Mouse (Mus musculus) gastrocnemius, postnatal 10 days (tissue): ENCODE data around the gene Cfd. TPM values are rescaled to one million over a fixed set of nuclear protein-coding genes. Genes with fewer than 3 reads are reported as not detected.

Source experiments
- DNase-seq: peaks from one replicate; pipeline ENCODE4 v3.0.0; 2021; ENCODE audit warnings: mixed read lengths
- microRNA-seq, 2 experiments: library from miRNA; unstranded; fragments of <30 nt; microRNA quantifications; one replicate each; pipeline ENCODE4 v1.2.0; 2021
- total RNA-seq, 2 experiments: library from RNA; stranded (reverse); gene quantifications; 2 replicates each; pipeline ENCODE4 v1.2.3; 2021

The Cfd gene
- total RNA-seq, 2 experiments from 2014 or later: 21.5 to 22.8 TPM

- peak; percentile 90 for DNase-seq
These were observed 43.6 kb downstream of the Cfd start for GRCm38 (mm10) chr10:79934272-79934721.

DNA sequence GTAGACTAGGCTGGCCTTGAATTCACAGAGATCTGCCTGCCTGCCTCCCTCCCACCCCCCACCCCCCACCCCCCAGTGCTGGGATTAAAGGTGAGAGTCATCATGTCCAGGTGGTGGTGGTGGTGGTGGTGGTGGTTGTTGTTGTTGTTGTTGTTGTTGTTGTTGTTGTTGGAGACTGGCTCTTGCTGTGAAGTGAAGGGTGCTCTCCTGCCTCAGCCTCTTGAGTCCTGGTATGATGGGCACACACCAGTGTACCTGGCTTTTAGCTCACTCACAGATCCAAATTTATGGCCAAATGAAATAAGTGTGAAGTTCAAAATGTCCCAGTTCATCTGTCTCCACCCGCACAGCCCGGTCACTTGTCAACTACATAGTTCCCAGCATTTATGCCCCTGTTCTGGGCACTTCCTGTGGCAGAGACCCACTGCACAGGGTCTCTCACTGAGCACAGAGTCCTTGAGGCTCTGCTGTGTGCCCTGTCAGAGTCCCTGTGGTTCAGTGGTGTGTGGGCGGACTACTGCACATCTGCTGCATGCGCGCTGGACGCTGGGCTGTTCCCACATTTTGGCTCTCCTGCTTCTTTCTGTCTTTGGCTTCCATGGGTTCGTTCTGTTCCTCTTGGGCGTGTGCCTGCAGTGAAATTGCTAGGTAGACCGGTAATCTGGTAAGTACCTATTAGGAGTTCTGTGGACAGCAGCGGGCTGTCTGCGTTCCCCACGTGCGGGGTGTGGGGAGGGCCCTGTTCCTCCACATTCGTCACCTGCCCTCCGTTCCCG is 44.3 kb downstream of the Cfd start:
- no peak for DNase-seq

DNA sequence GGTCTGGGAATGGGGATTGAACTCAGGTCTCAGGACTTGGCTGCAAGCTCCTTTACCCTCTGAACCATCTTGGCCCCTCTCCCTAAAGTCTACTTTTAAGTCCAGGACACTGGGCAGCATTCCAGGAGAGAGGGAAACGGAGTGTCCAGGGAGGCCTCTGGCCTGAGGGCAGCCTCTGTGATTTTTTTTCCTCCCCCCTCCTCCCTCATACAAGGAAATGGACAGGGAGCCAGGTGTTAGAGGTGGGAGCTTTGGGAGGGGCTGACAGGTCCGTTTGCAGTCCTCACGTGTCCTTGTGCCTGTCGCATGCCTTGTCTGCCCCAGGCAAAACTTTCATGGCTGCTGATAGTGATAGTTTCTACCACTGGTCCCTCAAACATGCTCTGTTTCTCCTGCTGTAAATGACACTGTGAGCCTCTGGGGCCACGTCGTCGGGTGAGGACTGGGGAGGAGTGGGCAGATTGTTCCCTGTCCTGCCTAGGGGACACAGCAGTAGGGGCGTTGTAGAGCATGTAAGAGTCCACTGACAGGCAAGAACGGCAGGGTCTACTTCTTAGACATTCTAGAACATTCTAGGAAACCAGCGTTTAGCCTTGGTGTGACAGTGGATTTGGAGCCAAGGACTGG is 45.7 kb downstream of the Cfd start:
- no peak for DNase-seq

GRCm38 (mm10) chr10:79936911-79937441 is 46.3 kb downstream of the Cfd start:
- peak; percentile 72 for DNase-seq

DNA sequence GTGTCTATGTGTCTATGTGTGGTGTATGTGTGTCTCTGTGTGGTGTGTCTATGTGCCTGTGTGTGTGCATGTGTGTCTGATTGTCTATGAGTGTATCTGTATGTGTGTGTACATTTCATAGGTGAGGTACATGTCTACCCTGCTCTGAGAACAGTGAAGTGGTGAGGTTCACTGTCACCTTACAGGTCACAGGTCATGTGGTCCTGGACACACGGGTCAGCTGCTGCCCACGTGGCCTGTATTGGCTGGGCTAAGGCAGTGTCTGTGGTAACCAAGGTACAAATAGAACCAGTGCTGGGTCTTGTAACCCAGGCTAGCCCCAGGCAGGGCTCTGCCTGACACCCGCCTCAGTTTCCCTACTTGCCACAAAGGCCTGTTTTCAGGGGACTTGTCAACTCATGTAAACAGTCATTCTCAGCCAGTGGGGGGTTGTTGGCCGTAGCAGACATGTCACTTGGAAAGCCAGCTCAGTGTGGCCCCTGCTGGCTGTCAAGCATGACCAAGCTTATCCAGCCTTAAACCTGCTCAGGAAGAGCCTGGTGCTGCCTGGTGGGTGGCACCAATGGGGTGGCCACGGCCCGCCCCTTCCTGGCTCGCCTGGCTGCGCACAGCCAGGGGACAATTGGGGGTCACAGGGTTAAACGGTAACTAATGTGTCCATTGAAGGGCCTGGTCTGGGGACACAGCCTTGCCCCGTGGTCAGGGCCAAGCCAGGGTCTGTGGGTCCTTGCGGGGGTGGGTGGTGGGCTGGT is 47.3 kb downstream of the Cfd start:
- DNase-seq: no peak

GRCm38 (mm10) chr10:79940749-79941148 is 50.1 kb downstream of the Cfd start:
- DNase-seq: no peak

Small RNAs within 50 kb of the gene (microRNA-seq; reads per million reads assigned to microRNA genes)
- 0 to 0.25 reads per million in 2 experiments for gene Mir6910

Other genes starting within 250 kb of the Cfd start
- under 1 TPM; 0.26 to 0.97 TPM for gene Odf3l2, start 245.1 kb upstream of the Cfd start, total RNA-seq
- not detected for gene Madcam1, start 226.3 kb upstream of the Cfd start, total RNA-seq
- 10 to 100 TPM; 18.3 to 18.7 TPM for gene Tpgs1, start 221.5 kb upstream of the Cfd start, total RNA-seq
- gene Cdc34, start 208.7 kb upstream of the Cfd start, total RNA-seq: 100 to 1,000 TPM; 265 to 287 TPM
- 1 to 10 TPM; 2.3 to 2.7 TPM for gene Gzmm, start 201.8 kb upstream of the Cfd start, total RNA-seq
- gene Bsg, start 186.4 kb upstream of the Cfd start, total RNA-seq: 100 to 1,000 TPM; 420 to 439 TPM
- under 1 TPM; 0.86 to 0.96 TPM for gene Hcn2, start 174.2 kb upstream of the Cfd start, total RNA-seq
- 10 to 100 TPM; 20.8 to 24.6 TPM for gene Polrmt, start 144.3 kb upstream of the Cfd start, total RNA-seq
- not detected for gene Fgf22, start 135.8 kb upstream of the Cfd start, total RNA-seq
- 10 to 100 TPM; 35.2 to 36.1 TPM for gene Rnf126, start 123.9 kb upstream of the Cfd start, total RNA-seq
- gene Fstl3, start 113.6 kb upstream of the Cfd start, total RNA-seq: 1 to 10 TPM; 1.1 to 1.6 TPM
- gene Prss57, start 99.9 kb upstream of the Cfd start, total RNA-seq: under 1 TPM in 1 of 2 experiments, not detected in 1; 0.11 TPM
- 10 to 100 TPM; 26.6 to 36.8 TPM for gene Palm, start 97.3 kb upstream of the Cfd start, total RNA-seq
- under 1 TPM in 1 of 2 experiments, not detected in 1; 0.54 TPM for gene Misp, start 69.9 kb upstream of the Cfd start, total RNA-seq
- 100 to 1,000 TPM in 1 of 2 experiments, 10 to 100 TPM in 1; 75.2 to 110 TPM for gene Ptbp1, start 36.4 kb upstream of the Cfd start, total RNA-seq
- gene Prtn3, start 16.4 kb upstream of the Cfd start, total RNA-seq: 1 to 10 TPM in 1 of 2 experiments, not detected in 1; 2.1 TPM
- 1 to 10 TPM in 1 of 2 experiments, under 1 TPM in 1; 0.49 to 1.6 TPM for gene Plppr3, start 16.2 kb upstream of the Cfd start, total RNA-seq
- gene Elane, start 4.6 kb upstream of the Cfd start, total RNA-seq: 1 to 10 TPM in 1 of 2 experiments, not detected in 1; 1.9 TPM
- gene Med16, start 18.1 kb downstream of the Cfd start, total RNA-seq: 10 to 100 TPM; 39.6 to 43.8 TPM
- gene Gm26602, start 20.0 kb downstream of the Cfd start, total RNA-seq: not detected
- under 1 TPM; 0.23 to 0.59 TPM for gene Kiss1r, start 26.1 kb downstream of the Cfd start, total RNA-seq
- 100 to 1,000 TPM; 101 to 108 TPM for gene R3hdm4, start 30.4 kb downstream of the Cfd start, total RNA-seq
- 1 to 10 TPM; 2.6 to 4.1 TPM for gene Arid3a, start 36.2 kb downstream of the Cfd start, total RNA-seq
- gene Wdr18, start 69.3 kb downstream of the Cfd start, total RNA-seq: 10 to 100 TPM; 18.0 to 21.8 TPM
- under 1 TPM; 0.14 to 0.38 TPM for gene Grin3b, start 79.9 kb downstream of the Cfd start, total RNA-seq
- gene Tmem259, start 93.5 kb downstream of the Cfd start, total RNA-seq: 10 to 100 TPM; 85.5 to 90.8 TPM
- gene Cnn2, start 97.7 kb downstream of the Cfd start, total RNA-seq: 10 to 100 TPM; 26.1 to 38.6 TPM
- gene Abca7, start 105.6 kb downstream of the Cfd start, total RNA-seq: 1 to 10 TPM; 3.2 to 4.2 TPM
- gene Arhgap45, start 125.8 kb downstream of the Cfd start, total RNA-seq: 1 to 10 TPM; 2.0 to 3.5 TPM
- gene Polr2e, start 148.9 kb downstream of the Cfd start, total RNA-seq: 10 to 100 TPM; 62.1 to 62.7 TPM
- 100 to 1,000 TPM; 380 to 398 TPM for gene Gpx4, start 156.3 kb downstream of the Cfd start, total RNA-seq
- gene Sbno2, start 214.7 kb downstream of the Cfd start, total RNA-seq: 10 to 100 TPM in 1 of 2 experiments, 1 to 10 TPM in 1; 7.7 to 11.6 TPM
- 100 to 1,000 TPM; 105 to 110 TPM for gene Stk11, start 224.9 kb downstream of the Cfd start, total RNA-seq
- gene Atp5d, start 247.8 kb downstream of the Cfd start, total RNA-seq: 100 to 1,000 TPM; 576 to 659 TPM
- gene Cbarp, start 250.0 kb downstream of the Cfd start, total RNA-seq: 1 to 10 TPM; 2.3 to 3.2 TPM